Mouse (Mus musculus): Measurements from ENCODE around the gene Tbxas1. TPM values are rescaled to one million over a fixed set of nuclear protein-coding genes. Genes with fewer than 3 reads are reported as not detected.

Gene Tbxas1
- total RNA-seq, 2 experiments from 2014 or later, result 2.9 to 3.4 TPM

DNA sequence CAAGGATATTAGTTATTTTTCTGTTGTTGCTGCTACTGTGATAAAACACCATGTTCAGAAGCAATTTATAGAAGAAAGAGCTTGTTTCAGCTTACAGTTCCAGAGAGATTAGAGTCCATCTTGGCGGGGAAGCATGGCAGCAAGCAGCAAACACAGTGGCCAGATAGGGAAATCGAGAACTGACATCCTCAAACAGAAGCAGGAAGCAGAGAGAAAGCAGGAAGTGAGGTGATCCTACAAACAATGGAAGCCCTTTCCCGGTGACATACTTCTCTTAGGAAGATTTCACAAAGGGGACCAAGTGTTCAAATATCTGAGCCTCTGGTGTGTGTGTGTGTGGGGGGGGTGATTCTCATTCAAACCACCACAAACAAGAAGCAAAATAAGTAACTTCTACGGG is 107.5 kb downstream of the Tbxas1 start:
- no peak for DNase-seq (ENCODE audit: extremely low spot score in 1 of 2, low spot score in 1 of 2)

- no peak for DNase-seq (ENCODE audit: extremely low spot score in 1 of 2, low spot score in 1 of 2)
Observed at GRCm38 (mm10) chr6:38983060-38983459, 107.9 kb downstream of the Tbxas1 start.

- DNase-seq (ENCODE audit: extremely low spot score in 1 of 2, low spot score in 1 of 2), result no peak
Observed at GRCm38 (mm10) chr6:38984626-38985025, 109.4 kb downstream of the Tbxas1 start.

DNA sequence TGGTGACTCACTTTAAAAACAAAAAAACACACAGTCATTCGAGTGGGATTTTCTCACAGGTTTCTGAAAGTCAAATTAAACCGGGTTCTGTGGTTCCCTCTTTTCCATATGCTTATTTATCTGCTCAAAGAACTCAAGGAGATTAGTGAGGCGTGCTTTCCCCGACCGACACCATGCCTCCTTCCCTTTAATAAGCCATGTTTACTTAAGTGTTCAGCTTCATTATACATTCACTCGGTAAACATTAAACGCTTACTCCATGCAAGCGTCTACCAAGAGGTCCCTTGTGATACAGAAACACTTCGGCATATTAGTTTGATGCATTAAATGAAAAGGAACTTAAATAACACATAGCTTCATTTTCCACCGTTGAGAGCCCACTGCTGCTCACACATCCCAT is 111.4 kb downstream of the Tbxas1 start:
- no peak for DNase-seq (ENCODE audit: extremely low spot score in 1 of 2, low spot score in 1 of 2)

DNA sequence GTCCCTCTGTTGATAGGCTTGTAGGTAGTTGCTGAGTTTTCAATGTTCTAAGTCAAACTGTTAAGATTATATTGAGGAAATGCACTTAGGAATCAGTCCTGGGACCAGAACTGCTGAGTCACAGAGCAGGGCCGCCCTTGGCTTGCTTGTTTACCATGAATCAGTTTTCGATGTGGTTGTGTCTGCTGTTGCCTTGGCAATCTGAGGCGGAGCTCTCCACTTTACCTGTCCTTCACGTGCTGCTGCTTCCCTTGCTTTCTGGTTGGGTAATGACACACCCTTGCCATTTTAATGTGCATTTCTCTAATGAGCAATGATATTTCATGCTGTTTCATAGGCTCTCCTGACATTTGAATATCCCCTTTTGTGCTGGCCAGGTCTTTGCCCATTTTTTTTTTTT is 116.8 kb downstream of the Tbxas1 start:
- DNase-seq (ENCODE audit: extremely low spot score in 1 of 2, low spot score in 1 of 2), result no peak

GRCm38 (mm10) chr6:38995774-38996173 is 120.6 kb downstream of the Tbxas1 start:
- no peak for DNase-seq (ENCODE audit: extremely low spot score in 1 of 2, low spot score in 1 of 2)

- no peak for DNase-seq (ENCODE audit: extremely low spot score in 1 of 2, low spot score in 1 of 2)
Observed at GRCm38 (mm10) chr6:38997838-38998237, 122.6 kb downstream of the Tbxas1 start.

DNA sequence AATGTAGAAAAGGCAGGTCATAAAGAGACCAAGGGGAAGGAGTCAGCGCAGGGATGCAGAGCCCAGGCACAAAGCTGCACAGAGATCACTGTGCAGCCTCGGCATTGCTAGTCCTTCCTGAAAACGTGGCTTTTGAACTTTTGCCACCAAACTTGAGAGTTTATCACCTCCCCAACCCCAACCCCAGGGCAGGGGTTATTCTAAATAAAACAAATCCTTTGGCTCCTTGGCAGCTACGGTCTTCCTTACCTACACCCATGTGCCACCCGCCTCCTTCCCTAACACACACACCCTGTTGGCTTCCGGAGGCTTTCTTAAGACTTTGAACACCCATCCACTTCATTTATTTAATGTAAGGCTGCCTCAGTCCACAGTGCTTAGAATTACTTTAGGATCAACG is 127.9 kb downstream of the Tbxas1 start:
- no peak for DNase-seq (ENCODE audit: extremely low spot score in 1 of 2, low spot score in 1 of 2)

DNA sequence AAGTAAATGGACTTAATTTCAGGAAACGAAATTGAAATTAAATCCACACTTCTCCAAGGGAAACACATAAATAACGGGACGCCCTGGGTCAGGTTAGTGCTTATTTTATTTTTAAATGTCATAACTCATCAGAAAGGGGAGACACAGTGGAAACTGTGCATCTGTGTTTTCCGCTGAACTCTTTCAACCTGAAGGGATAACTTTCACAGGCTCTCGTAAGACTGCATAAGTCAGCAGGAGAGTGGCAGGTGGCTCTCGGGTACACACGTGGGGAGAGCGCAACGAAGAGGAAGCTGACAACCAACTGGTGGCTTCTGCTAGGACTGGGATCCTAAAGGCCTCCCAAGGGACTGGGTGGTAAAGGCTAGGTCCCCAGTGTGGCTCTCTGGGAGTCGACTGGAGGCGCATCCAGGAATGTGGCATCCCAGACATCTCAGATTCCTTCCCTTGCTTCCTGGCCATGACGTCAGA is 128.8 kb downstream of the Tbxas1 start:
- no peak for DNase-seq (ENCODE audit: extremely low spot score in 1 of 2, low spot score in 1 of 2)

DNA sequence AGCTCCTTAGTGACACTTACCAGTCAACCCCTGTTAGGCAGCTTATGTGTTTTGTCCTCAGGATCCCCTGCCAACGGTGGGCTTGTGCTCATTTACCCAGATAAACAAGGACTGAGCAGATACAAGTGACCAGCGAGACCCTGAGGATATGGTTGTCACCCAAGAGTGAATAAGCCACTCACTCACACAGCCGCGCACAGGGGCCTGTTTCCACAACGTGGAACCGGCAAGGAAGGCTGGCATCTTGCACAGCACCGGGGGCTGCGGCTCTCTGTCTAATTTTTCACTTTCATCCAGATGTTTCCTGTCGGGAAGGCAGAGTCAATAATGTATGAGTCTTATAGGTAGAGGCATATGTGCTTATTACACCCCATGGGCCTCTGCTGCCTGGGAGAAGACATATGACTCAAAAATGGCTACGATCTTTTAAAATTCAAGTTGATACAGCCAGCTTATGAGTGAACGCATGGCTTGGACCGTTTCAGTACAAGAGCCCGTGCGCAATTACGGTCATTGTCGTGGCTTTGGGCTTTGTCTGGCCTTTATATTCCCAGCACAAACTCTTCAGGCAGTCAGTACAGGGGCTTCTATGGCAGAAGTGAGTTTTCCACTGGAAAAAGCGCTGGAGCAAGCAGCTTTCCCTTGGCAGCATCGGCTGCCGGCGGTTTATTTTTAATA is 130.2 kb downstream of the Tbxas1 start:
- no peak for DNase-seq (ENCODE audit: extremely low spot score in 1 of 2, low spot score in 1 of 2)

DNA sequence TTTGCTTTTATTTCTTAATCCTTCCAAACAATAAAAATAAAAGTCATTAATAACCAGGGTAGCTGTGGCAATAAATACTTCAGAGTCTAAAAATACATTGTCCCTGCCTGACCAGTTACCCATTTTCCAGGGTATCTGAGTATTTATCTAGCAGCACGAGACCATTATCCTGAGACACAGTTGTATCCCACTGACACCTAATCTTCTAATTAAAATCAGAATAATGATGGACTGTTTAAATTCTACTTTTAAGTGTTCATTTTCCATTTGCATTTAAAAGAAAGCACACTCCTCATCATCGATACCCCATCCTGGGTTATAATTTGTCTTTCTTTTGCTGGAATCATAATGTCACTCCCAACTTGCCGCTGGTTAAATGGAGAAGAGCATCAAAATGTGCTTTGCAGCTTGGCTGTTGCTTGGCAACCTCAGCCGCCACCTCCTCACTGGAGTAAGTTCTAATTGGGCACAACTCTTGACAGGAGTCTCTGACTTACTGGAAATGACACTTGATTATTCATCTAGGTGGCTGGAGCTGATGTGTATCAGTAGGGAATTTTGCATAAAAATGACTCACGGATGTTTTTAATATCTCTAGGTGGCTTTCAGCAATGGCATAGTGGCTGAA is 130.9 kb downstream of the Tbxas1 start:
- DNase-seq (ENCODE audit: extremely low spot score in 1 of 2, low spot score in 1 of 2), result peak in 1 of 2 experiments; percentile 39

DNA sequence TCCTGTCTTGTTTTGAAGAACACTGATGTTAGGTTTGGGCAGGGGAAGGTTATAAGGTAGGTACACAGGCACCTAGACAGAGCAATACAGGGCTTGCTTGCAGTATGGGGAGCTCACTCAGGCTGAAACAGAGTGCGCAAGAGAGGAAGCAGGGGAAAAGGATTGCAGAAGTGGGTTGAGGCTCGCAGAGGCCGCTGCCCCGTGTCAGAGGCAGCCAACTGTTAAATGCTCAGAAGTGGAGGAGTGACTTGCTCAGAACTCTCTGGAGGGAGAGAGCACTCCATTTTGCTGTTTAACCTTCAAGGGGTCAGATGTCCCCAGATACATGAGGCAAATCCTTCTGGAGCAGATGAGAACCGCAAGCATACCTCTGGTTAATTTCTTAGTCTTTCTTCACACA is 132.0 kb downstream of the Tbxas1 start:
- DNase-seq (ENCODE audit: extremely low spot score in 1 of 2, low spot score in 1 of 2), result no peak

GRCm38 (mm10) chr6:39008116-39008515 is 132.9 kb downstream of the Tbxas1 start:
- no peak for DNase-seq (ENCODE audit: extremely low spot score in 1 of 2, low spot score in 1 of 2)

- no peak for DNase-seq (ENCODE audit: extremely low spot score in 1 of 2, low spot score in 1 of 2)
Observed at GRCm38 (mm10) chr6:39013034-39013832, 138.0 kb downstream of the Tbxas1 start.

GRCm38 (mm10) chr6:39017942-39018341 is 142.7 kb downstream of the Tbxas1 start:
- no peak for DNase-seq (ENCODE audit: extremely low spot score in 1 of 2, low spot score in 1 of 2)

- DNase-seq (ENCODE audit: extremely low spot score in 1 of 2, low spot score in 1 of 2), result peak in 1 of 2 experiments; percentile 33
Observed at GRCm38 (mm10) chr6:39018805-39019204, 143.6 kb downstream of the Tbxas1 start.

GRCm38 (mm10) chr6:39019219-39019618 is 144.0 kb downstream of the Tbxas1 start:
- no peak for DNase-seq (ENCODE audit: extremely low spot score in 1 of 2, low spot score in 1 of 2)

DNA sequence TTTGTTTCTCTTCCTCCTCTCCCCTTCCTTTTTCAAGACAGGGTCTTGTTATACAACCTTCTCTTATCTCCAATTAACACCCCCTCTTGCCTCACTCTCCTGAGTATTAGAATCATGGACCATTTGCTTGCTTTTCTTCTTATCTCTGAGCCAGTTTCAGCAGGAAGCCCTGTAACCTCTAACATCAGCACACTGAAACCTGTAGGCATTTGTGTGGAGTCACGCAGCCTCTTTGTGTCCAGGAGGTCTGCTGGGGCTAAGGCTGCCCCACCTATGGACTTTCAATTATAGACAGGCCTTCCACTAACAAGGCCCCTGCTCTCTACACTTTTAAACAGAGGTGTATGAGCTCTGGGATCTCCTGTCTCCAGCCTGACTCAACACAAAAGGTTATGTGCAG is 146.7 kb downstream of the Tbxas1 start:
- no peak for DNase-seq (ENCODE audit: extremely low spot score in 1 of 2, low spot score in 1 of 2)

- no peak for DNase-seq (ENCODE audit: extremely low spot score in 1 of 2, low spot score in 1 of 2)
Observed at GRCm38 (mm10) chr6:39022461-39023181, 147.4 kb downstream of the Tbxas1 start.

GRCm38 (mm10) chr6:39024631-39025030 is 149.4 kb downstream of the Tbxas1 start:
- no peak for DNase-seq (ENCODE audit: extremely low spot score in 1 of 2, low spot score in 1 of 2)

- DNase-seq (ENCODE audit: extremely low spot score in 1 of 2, low spot score in 1 of 2), result no peak
Observed at GRCm38 (mm10) chr6:39025038-39025437, 149.8 kb downstream of the Tbxas1 start.
